Mouse (Mus musculus): ENCODE results near the gene Zfp872. TPM values are rescaled to one million over a fixed set of nuclear protein-coding genes. Genes with fewer than 3 reads are reported as not detected.

Zfp872 gene
- total RNA-seq, 1 experiment from 2014 or later: not detected

- no peak for ATAC-seq (replicated peaks in 1 of 2; ENCODE audit: insufficient read depth in 1 of 2, low FRiP score in 2 of 2, low TSS enrichment in 1 of 2, low read depth in 1 of 2, poor library complexity in 2 of 2, severe bottlenecking in 2 of 2)
Observed at GRCm38 (mm10) chr9:22230061-22230460, 42.2 kb downstream of the Zfp872 start.

GRCm38 (mm10) chr9:22230556-22230955 lies 42.7 kb downstream of the Zfp872 start:
- no peak for ATAC-seq (replicated peaks in 1 of 2; ENCODE audit: insufficient read depth in 1 of 2, low FRiP score in 2 of 2, low TSS enrichment in 1 of 2, low read depth in 1 of 2, poor library complexity in 2 of 2, severe bottlenecking in 2 of 2)

- ATAC-seq (replicated peaks in 1 of 2; ENCODE audit: insufficient read depth in 1 of 2, low FRiP score in 2 of 2, low TSS enrichment in 1 of 2, low read depth in 1 of 2, poor library complexity in 2 of 2, severe bottlenecking in 2 of 2): no peak
Observed at GRCm38 (mm10) chr9:22240001-22240400, 52.1 kb downstream of the Zfp872 start.

DNA sequence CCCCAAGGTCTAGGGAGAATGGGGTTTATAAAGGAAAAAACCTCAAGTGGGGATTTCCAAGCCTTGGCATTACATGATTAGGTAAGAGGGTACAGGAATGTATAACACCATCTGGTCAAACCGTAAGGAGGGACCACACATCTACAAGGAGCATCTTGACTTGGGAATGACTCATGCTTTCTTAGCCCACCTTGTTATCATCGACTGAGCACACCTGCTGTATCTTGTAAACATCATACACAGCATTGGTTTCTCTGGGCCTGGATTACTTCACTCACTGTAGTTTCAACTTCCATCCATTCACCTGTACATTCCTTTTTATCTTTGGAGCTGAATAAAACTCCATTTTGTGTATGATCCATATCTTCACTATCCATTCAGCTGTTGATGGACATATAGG lies 56.4 kb downstream of the Zfp872 start:
- ATAC-seq (replicated peaks in 1 of 2; ENCODE audit: insufficient read depth in 1 of 2, low FRiP score in 2 of 2, low TSS enrichment in 1 of 2, low read depth in 1 of 2, poor library complexity in 2 of 2, severe bottlenecking in 2 of 2): no peak

Other genes with a start within 250 kb of the Zfp872 start
- gene Swsap1, start 232.3 kb upstream of the Zfp872 start, total RNA-seq (2017): 6.4 and 7.2 TPM in 2 replicates
- gene Epor, start 224.6 kb upstream of the Zfp872 start, total RNA-seq (2017): 1.7 and 9.2 TPM in 2 replicates
- gene Rgl3, start 198.6 kb upstream of the Zfp872 start, total RNA-seq (2017): not detected in 2 replicates
- gene Ccdc151, start 185.5 kb upstream of the Zfp872 start, total RNA-seq (2017): 0.19 TPM in 1 of 2 replicates, not detected in the other
- 91.7 and 110 TPM in 2 replicates for gene Prkcsh, start 185.3 kb upstream of the Zfp872 start, total RNA-seq (2017)
- gene Elavl3, start 136.1 kb upstream of the Zfp872 start, total RNA-seq (2017): not detected in 2 replicates
- not detected in 2 replicates for gene Gm49318, start 116.8 kb upstream of the Zfp872 start, total RNA-seq (2017)
- gene Zfp653, start 116.7 kb upstream of the Zfp872 start, total RNA-seq (2017): 11.1 and 12.9 TPM in 2 replicates
- gene Ecsit, start 102.7 kb upstream of the Zfp872 start, total RNA-seq (2017): 15.9 and 17.7 TPM in 2 replicates
- gene Cnn1, start 88.9 kb upstream of the Zfp872 start, total RNA-seq (2017): not detected in 2 replicates
- 43.6 and 44.7 TPM in 2 replicates for gene Elof1, start 70.9 kb upstream of the Zfp872 start, total RNA-seq (2017)
- 1.1 and 2.8 TPM in 2 replicates for gene Acp5, start 52.4 kb upstream of the Zfp872 start, total RNA-seq (2017)
- 10.4 and 26.5 TPM in 2 replicates for gene Pigyl, start 31.2 kb upstream of the Zfp872 start, total RNA-seq (2017)
- gene Zfp809, start 37.6 kb downstream of the Zfp872 start, total RNA-seq (2017): 38.2 and 48.4 TPM in 2 replicates
- gene Zfp599, start 71.8 kb downstream of the Zfp872 start, total RNA-seq (2017): 11.5 and 14.2 TPM in 2 replicates
- gene Zfp810, start 119.6 kb downstream of the Zfp872 start, total RNA-seq (2017): 10.6 and 21.5 TPM in 2 replicates
- gene Anln, start 201.1 kb downstream of the Zfp872 start, total RNA-seq (2017): 36.2 and 39.2 TPM in 2 replicates
- gene 9530077C05Rik, start 223.4 kb downstream of the Zfp872 start, total RNA-seq (2017): 3.8 and 8.7 TPM in 2 replicates